Mouse (Mus musculus) spleen, adult 2 months (tissue): ENCODE data around the gene Vezt.

ENCODE experiments used
- CTCF ChIP-seq: fragments of 200-500 bp; IDR thresholded peaks from 2 replicates; pipeline ENCODE4 v1.5.1; 2011; ENCODE audit warnings: mild to moderate bottlenecking, inconsistent platforms; ENCODE audit not compliant: insufficient read depth, insufficient read length, insufficient replicate concordance; ENCODE audit errors: extremely low read depth
- POLR2A ChIP-seq: fragments of 200-500 bp; IDR thresholded peaks from 2 replicates; pipeline ENCODE4 v1.6.1; 2011; ENCODE audit warnings: low read depth, low read length, inconsistent platforms

GRCm38 (mm10) chr10:94076966-94077825, 41.6 kb upstream of the Vezt start:
- TF ChIP-seq CTCF = no peak
- TF ChIP-seq POLR2A = no peak
